Mouse (Mus musculus) ES-E14 (cell line): ENCODE results near the gene Chkb. TPM values are rescaled to one million over a fixed set of nuclear protein-coding genes. Genes with fewer than 3 reads are reported as not detected.
A peak's percentile ranks its signal among the peaks of the same experiment; 100 is the strongest.

Experiments
- DNase-seq: peaks from one replicate; pipeline ENCODE4 v3.0.0-alpha.2; 2013; ENCODE audit warnings: low read depth, low spot score
- H3K27ac ChIP-seq: 2 replicates; pipeline ENCODE4 v1.5.1; 2012; ENCODE audit warnings: low read depth, mild to moderate bottlenecking, low read length, moderate library complexity, mixed read lengths; ENCODE audit not compliant: poor library complexity, insufficient read depth, severe bottlenecking
- H3K36me3 ChIP-seq: 2 replicates; pipeline ENCODE4 v1.6.1; 2012; ENCODE audit warnings: mild to moderate bottlenecking, low read length, moderate library complexity, mixed read lengths; ENCODE audit not compliant: control insufficient read depth, poor library complexity, insufficient read depth, severe bottlenecking
- H3K4me1 ChIP-seq, 2 experiments: fragments of 150-350 bp in 1 of 2; sonication (generic) in 1 of 2; 2 replicates each; pipeline ENCODE4 v1.6.1; 2012; ENCODE audit warnings: low read length in 2 of 2, mild to moderate bottlenecking in 1 of 2, mixed read lengths in 1 of 2; ENCODE audit not compliant: control insufficient read depth in 2 of 2, insufficient read depth in 2 of 2, poor library complexity in 1 of 2
- H3K4me3 ChIP-seq, 2 experiments: fragments of 150-350 bp in 1 of 2; sonication (generic) in 1 of 2; 2 replicates each; pipeline ENCODE4 v1.5.1; 2012; ENCODE audit warnings: low read length in 2 of 2, low read depth in 1 of 2, mild to moderate bottlenecking in 1 of 2, mixed read lengths in 1 of 2; ENCODE audit not compliant: insufficient read depth in 1 of 2, poor library complexity in 1 of 2, severe bottlenecking in 1 of 2
- H3K9ac ChIP-seq: 2 replicates; pipeline ENCODE4 v1.6.1; 2012; ENCODE audit warnings: low read depth, mild to moderate bottlenecking, low read length, mixed read lengths; ENCODE audit not compliant: poor library complexity, insufficient read depth, severe bottlenecking
- H3K9me3 ChIP-seq: fragments of 150-350 bp; sonication (generic); 2 replicates; pipeline ENCODE4 v1.6.1; 2012; ENCODE audit warnings: low read depth, mild to moderate bottlenecking, low read length; ENCODE audit not compliant: control insufficient read depth, insufficient read depth
- CHD2 ChIP-seq: IDR thresholded peaks from 2 replicates; pipeline ENCODE4 v1.6.1; 2014; ENCODE audit warnings: mild to moderate bottlenecking, low read depth, low read length, inconsistent platforms
- HCFC1 ChIP-seq: IDR thresholded peaks from 2 replicates; pipeline ENCODE4 v1.6.1; 2012; ENCODE audit warnings: low read length, inconsistent platforms, borderline replicate concordance; ENCODE audit not compliant: insufficient read depth
- MAFK ChIP-seq: IDR thresholded peaks from 2 replicates; pipeline ENCODE4 v1.6.1; 2014; ENCODE audit warnings: mild to moderate bottlenecking, low read depth, low read length, inconsistent platforms; ENCODE audit not compliant: insufficient read depth
- ZC3H11A ChIP-seq: IDR thresholded peaks from 2 replicates; pipeline ENCODE4 v1.6.1; 2012; ENCODE audit warnings: low read depth, mild to moderate bottlenecking, inconsistent platforms, low read length, borderline replicate concordance
- ZNF384 ChIP-seq: IDR thresholded peaks from 2 replicates; pipeline ENCODE4 v1.6.1; 2012; ENCODE audit warnings: low read depth, low read length, inconsistent platforms
- in situ Hi-C, 2 experiments: fragments of 600-800 bp; cut with MboI; formaldehyde crosslinking; loops; one replicate each; pipeline ENCODE4 v1.15.1; 2025; ENCODE audit warnings: low sequenced_read_pairs in 2 of 2, inconsistent platforms in 1 of 2; ENCODE audit not compliant: unreplicated experiment in 2 of 2
- total RNA-seq: library from RNA; depleted of rRNA; stranded (reverse); fragments of 300-350 nt; gene quantifications from 2 replicates; pipeline ENCODE4 v1.2.3, GENCODE M21; 2012

Chkb gene
- total RNA-seq, 1 experiment = 29.0 TPM

GRCm38 (mm10) chr15:89453865-89454478 lies 24.3 kb upstream of the Chkb start, which contains the start of gene Mapk8ip2:
TSS of gene Mapk8ip2 (plus strand) at chr15:89453913.
- Histone ChIP-seq H3K9ac (peak within 1 kb of the TSS; percentile 60), H3K9me3 (no peaks in the 10 kb centered on the region), H3K4me1 (peaks cover 0 to 9% of the 10 kb centered on the region in 2 experiments; a peak in 2 of 4 replicates), H3K27ac (no peak within 1 kb of the TSS), H3K36me3 (peaks cover 4% of the 10 kb centered on the region; the same call in 1 of the 2 replicates), H3K4me3 (peak within 1 kb of the TSS; percentile 58 to 83)
- in situ Hi-C loops = no loop called here
- TF ChIP-seq MAFK (no peak), ZC3H11A (no peak), ZNF384 (no peak), HCFC1 (0 out of 2 replicates have a peak, but pooled peaks have one; percentile 50), CHD2 (no peak)
- DNase-seq = no peak

- Histone ChIP-seq H3K4me3 (peak overlapping the region; percentile 58 to 83), H3K4me1 (peaks cover 0 to 9% of the 10 kb centered on the region in 2 experiments; a peak in 2 of 4 replicates), H3K36me3 (no peaks in the 10 kb centered on the region; the same call in 1 of the 2 replicates), H3K9me3 (no peaks in the 10 kb centered on the region), H3K9ac (no peak overlapping the region), H3K27ac (no peak overlapping the region)
- TF ChIP-seq MAFK (peak; percentile 93), ZNF384 (no peak)
- in situ Hi-C loops = no loop called here
- DNase-seq = peak; percentile 75
These were observed 23.5 kb upstream of the Chkb start for GRCm38 (mm10) chr15:89452906-89453864.

DNA sequence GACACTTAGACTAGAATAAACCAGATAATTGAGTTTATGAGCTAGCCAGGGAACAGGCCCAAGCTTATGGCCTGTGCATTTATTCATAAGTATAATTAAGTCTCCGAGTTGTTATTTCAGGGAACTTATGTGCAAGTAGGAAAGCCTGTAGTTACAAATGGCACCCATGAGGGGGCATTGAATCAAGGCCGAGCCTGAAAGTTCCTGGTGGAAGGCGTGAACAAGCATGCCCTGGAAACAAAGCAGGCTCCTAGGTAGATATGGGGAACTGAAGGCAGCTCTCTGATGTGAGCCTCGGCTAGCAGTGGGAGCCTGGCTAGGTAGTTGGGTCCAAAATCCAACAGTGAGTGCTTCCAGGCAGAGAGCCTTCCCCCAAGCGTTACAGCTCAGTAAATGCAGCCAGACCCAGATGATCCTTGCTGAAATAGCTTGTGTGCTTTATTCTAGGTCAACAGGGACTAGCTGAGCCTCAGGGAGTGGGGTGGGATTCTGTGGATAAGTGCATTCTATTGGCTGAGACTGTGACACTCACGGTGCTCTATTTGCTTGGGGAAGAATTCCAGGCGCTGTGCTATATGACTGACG lies 12.9 kb upstream of the Chkb start:
- in situ Hi-C loops = no loop called here
- no peak for DNase-seq

DNA sequence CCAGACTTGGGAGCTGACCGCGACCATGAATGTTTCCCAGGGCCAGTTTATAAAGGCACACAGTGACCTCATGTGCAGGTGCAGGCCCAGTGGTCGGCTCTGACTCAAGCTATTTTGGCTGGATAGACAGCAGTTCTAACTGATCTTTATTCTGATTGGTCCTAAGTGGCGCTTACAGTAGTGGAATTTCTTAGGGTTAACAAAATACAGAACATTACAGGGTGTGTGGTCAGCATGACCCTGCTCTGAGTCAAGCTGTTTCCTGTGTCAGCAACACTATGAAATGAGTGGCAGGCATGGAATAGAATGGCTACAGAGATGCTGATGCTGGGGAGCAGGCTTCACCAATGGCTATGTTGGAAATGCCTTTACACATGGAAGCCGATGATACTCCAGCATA lies 6.2 kb upstream of the Chkb start:
- no peak for DNase-seq
- TF ChIP-seq ZNF384 (no peak), CHD2 (no peak), ZC3H11A (no peak), MAFK (no peak)
- in situ Hi-C loops = no loop called here

More for the DNA sequence above, 12.9 kb upstream of the Chkb start:
- H3K4me1 ChIP-seq = peaks cover 0 to 2% of the 10 kb centered on the region in 2 experiments; a peak in 1 of 4 replicates
- no peaks in the 10 kb centered on the region for H3K36me3 ChIP-seq
- H3K9ac ChIP-seq = no peak overlapping the region
- H3K4me3 ChIP-seq = no peak overlapping the region
- no peak for TF ChIP-seq CHD2
- no peak for TF ChIP-seq HCFC1
- no peak for TF ChIP-seq MAFK
- H3K9me3 ChIP-seq = no peaks in the 10 kb centered on the region
- no peak overlapping the region for H3K27ac ChIP-seq

More for the DNA sequence above, 6.2 kb upstream of the Chkb start:
- Histone ChIP-seq H3K36me3 (no peaks in the 10 kb centered on the region), H3K9ac (no peak overlapping the region), H3K4me1 (0 out of 4 replicates have a peak, but pooled peaks cover 0 to 4% of the 10 kb centered on the region in 2 experiments), H3K9me3 (no peaks in the 10 kb centered on the region), H3K4me3 (no peak overlapping the region), H3K27ac (no peak overlapping the region)
